Mouse (Mus musculus) adrenal gland, adult 8-10 months (tissue): ENCODE measurements around the gene Tbx3. TPM values are rescaled to one million over a fixed set of nuclear protein-coding genes. Genes with fewer than 3 reads are reported as not detected.
A peak's percentile ranks its signal among the peaks of the same experiment; 100 is the strongest.

Experiments
- DNase-seq: peaks from one replicate; pipeline ENCODE4 v3.0.0; 2022
- total RNA-seq, 4 experiments: library from RNA; stranded (reverse); gene quantifications; 2 replicates each; pipeline ENCODE4 v1.2.4; 2022

The Tbx3 gene
- total RNA-seq, 4 experiments from 2014 or later: 299 to 549 (median 400) TPM

GRCm38 (mm10) chr5:119662326-119662725, 8.1 kb upstream of the Tbx3 start:
- no peak for DNase-seq

- no peak for DNase-seq
These were observed 7.7 kb upstream of the Tbx3 start for GRCm38 (mm10) chr5:119662731-119663130.

- DNase-seq: no peak
These were observed 7.2 kb upstream of the Tbx3 start for GRCm38 (mm10) chr5:119663241-119663640.

- DNase-seq: no peak
These were observed 6.7 kb upstream of the Tbx3 start for GRCm38 (mm10) chr5:119663747-119664146.

- no peak for DNase-seq
These were observed 4.7 kb upstream of the Tbx3 start for GRCm38 (mm10) chr5:119665739-119666138.

- no peak for DNase-seq
These were observed 3.0 kb upstream of the Tbx3 start for GRCm38 (mm10) chr5:119667356-119667940.

- no peak for DNase-seq
These were observed 2.1 kb upstream of the Tbx3 start for GRCm38 (mm10) chr5:119668191-119668912.

- peak; percentile 62 for DNase-seq
These were observed 1.5 kb upstream of the Tbx3 start for GRCm38 (mm10) chr5:119668913-119669411.

- peak; percentile 58 for DNase-seq
These were observed 516 bp upstream of the Tbx3 start for GRCm38 (mm10) chr5:119669741-119670565.

GRCm38 (mm10) chr5:119671124-119671801, 794 bp downstream of the Tbx3 start:
- peak; percentile 45 for DNase-seq

GRCm38 (mm10) chr5:119671965-119672347, 1.5 kb downstream of the Tbx3 start:
- DNase-seq: no peak

- no peak for DNase-seq
These were observed 2.0 kb downstream of the Tbx3 start for GRCm38 (mm10) chr5:119672348-119672983.

GRCm38 (mm10) chr5:119672984-119673600, 2.6 kb downstream of the Tbx3 start:
- DNase-seq: no peak

- DNase-seq: no peak
These were observed 3.5 kb downstream of the Tbx3 start for GRCm38 (mm10) chr5:119673716-119674605.

GRCm38 (mm10) chr5:119674606-119675330, 4.3 kb downstream of the Tbx3 start:
- DNase-seq: no peak

- no peak for DNase-seq
These were observed 5.8 kb downstream of the Tbx3 start for GRCm38 (mm10) chr5:119676245-119676644.

- DNase-seq: no peak
These were observed 8.0 kb downstream of the Tbx3 start for GRCm38 (mm10) chr5:119678516-119678915.

GRCm38 (mm10) chr5:119679084-119679483, 8.6 kb downstream of the Tbx3 start:
- DNase-seq: no peak

- no peak for DNase-seq
These were observed 9.3 kb downstream of the Tbx3 start for GRCm38 (mm10) chr5:119679614-119680328.
